Mouse (Mus musculus) Muller cell, postnatal 12 days (primary cell): ENCODE data around the gene Dars2.

Experiments
- DNase-seq: peaks from one replicate; pipeline ENCODE4 v3.0.0-alpha.2; 2015; ENCODE audit errors: inconsistent ontology term

Dars2 gene

GRCm38 (mm10) chr1:161070352-161071271 lies at the start of gene Dars2, which contains the start of gene Cenpl:
Dars2 (minus strand) TSS chr1:161070658.
Cenpl (plus strand) TSS chr1:161070713.
- DNase-seq = peak; percentile 95

GRCm38 (mm10) chr1:161114591-161114990 lies 44.1 kb upstream of the Dars2 start:
- no peak for DNase-seq

- DNase-seq = peak; percentile 39
Measured at GRCm38 (mm10) chr1:161109216-161109615, 38.8 kb upstream of the Dars2 start.

- no peak for DNase-seq
Measured at GRCm38 (mm10) chr1:161103842-161104241, 33.4 kb upstream of the Dars2 start.

- no peak for DNase-seq
Measured at GRCm38 (mm10) chr1:161099721-161100405, 29.4 kb upstream of the Dars2 start.

GRCm38 (mm10) chr1:161077243-161077642 lies 6.8 kb upstream of the Dars2 start:
- DNase-seq = no peak

GRCm38 (mm10) chr1:161076238-161076637 lies 5.8 kb upstream of the Dars2 start:
- DNase-seq = no peak

- peak; percentile 12 for DNase-seq
Measured at GRCm38 (mm10) chr1:161071272-161071620, 788 bp upstream of the Dars2 start.

GRCm38 (mm10) chr1:161063351-161063750 lies 7.1 kb downstream of the Dars2 start:
- no peak for DNase-seq

GRCm38 (mm10) chr1:161057164-161057563 lies 13.3 kb downstream of the Dars2 start:
- no peak for DNase-seq

GRCm38 (mm10) chr1:161046972-161047371 lies 23.5 kb downstream of the Dars2 start:
- DNase-seq = no peak

GRCm38 (mm10) chr1:161041261-161042020 lies 29.0 kb downstream of the Dars2 start:
- no peak for DNase-seq

GRCm38 (mm10) chr1:161040855-161041254 lies 29.6 kb downstream of the Dars2 start:
- no peak for DNase-seq

GRCm38 (mm10) chr1:161040426-161040770 lies 30.1 kb downstream of the Dars2 start:
- DNase-seq = no peak

GRCm38 (mm10) chr1:161039741-161040425 lies 30.6 kb downstream of the Dars2 start:
- peak; percentile 69 for DNase-seq

- no peak for DNase-seq
Measured at GRCm38 (mm10) chr1:161038968-161039721, 31.3 kb downstream of the Dars2 start.

- no peak for DNase-seq
Measured at GRCm38 (mm10) chr1:161038004-161038403, 32.5 kb downstream of the Dars2 start.

- no peak for DNase-seq
Measured at GRCm38 (mm10) chr1:161037599-161037998, 32.9 kb downstream of the Dars2 start.

GRCm38 (mm10) chr1:161037026-161037425 lies 33.4 kb downstream of the Dars2 start:
- DNase-seq = no peak

GRCm38 (mm10) chr1:161036411-161036841 lies 34.0 kb downstream of the Dars2 start:
- DNase-seq = no peak
